Mouse (Mus musculus) adrenal gland, postnatal 25 days (tissue): Measurements from ENCODE around the gene Mitd1. TPM values are rescaled to one million over a fixed set of nuclear protein-coding genes. Genes with fewer than 3 reads are reported as not detected.

Source experiments
- DNase-seq: peaks from one replicate; pipeline ENCODE4 v3.0.0; 2021; ENCODE audit warnings: mixed read lengths
- long read RNA-seq: library from polyadenylated mRNA; stranded (forward); transcript quantifications from one replicate; pipeline ENCODE4 v2.0.0, GENCODE M21; 2021
- total RNA-seq: library from RNA; stranded (reverse); gene quantifications from 2 replicates; pipeline ENCODE4 v1.2.3, GENCODE M21; 2021

Gene Mitd1
- total RNA-seq, result 16.1 and 18.3 TPM in 2 replicates
- long read RNA-seq, transcript Mitd1-201 (7 exons, 1,231 nt), result major isoform, 5 of 12 reads
- long read RNA-seq, partial matches to known transcripts, result 5 of 12 reads
- long read RNA-seq, other reads (novel, unspliced or antisense), result 2 of 12 reads

- peak; percentile 88 for DNase-seq
Measured at GRCm38 (mm10) chr1:37890025-37890652, at the start of gene Mitd1, which contains the start of gene Mrpl30. Gene Mitd1 (minus strand): TSS chr1:37890411. Gene Mrpl30 (plus strand): TSS chr1:37890477.

GRCm38 (mm10) chr1:37931806-37932205, 41.6 kb upstream of the Mitd1 start:
- peak; percentile 56 for DNase-seq

GRCm38 (mm10) chr1:37925971-37926370, 35.8 kb upstream of the Mitd1 start:
- DNase-seq, result no peak

DNA sequence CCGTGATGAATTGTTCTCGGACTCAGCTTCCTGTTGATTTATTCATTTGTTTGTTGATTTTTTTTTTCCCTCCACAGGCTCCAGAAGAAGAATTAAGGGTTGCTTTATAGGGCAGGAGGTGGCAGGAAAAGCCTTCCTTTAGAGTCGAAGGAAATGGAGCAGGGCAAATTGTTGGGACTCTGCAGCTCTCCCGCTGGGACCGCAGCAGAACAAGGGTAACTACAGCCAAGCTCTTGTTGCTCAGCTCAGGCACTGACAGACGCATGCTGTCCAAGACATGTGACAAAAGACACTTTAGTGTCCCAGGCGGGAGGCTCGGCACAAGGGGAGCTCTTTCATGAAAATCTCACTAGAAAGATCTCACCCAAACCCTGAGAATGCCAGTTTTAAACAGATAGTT, 32.3 kb upstream of the Mitd1 start:
- DNase-seq, result no peak

DNA sequence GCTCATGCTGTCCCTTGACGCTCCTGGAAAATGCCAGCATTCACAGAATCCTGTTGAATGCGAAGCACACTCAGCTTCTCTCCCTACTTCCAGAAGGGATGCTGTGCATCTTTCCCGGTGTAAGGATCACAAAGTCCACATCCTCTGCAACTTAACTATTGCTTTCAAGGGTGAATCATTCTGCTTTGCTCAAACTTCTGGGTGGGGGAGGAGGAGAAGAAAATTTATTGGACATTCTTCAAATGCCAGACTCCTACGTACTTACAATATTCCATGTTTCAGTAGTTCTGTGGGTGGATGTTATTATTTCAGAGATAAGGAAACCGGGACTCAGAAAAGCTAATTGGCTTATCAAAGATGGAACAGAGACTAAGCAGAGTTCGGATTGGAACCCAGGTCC, 27.9 kb upstream of the Mitd1 start:
- DNase-seq, result no peak

DNA sequence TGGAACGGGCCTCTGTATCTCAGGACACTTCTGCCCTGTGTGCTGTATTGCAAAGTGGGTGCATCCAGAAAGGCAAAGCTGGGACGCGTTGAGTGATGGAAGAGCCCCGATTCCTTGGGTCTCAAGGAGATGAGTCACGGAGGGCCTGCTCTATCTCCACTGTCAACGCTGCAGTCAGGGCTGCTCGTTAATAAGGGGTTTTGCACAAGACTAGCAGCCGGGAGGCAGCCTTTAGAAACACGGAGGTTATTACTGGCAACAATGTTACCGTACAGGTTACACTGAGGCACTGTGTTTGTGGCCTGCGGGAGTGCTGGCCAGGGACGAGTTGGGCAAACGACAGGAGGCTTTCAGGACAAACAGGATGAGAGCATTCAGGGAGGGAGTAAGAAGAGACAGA, 27.5 kb upstream of the Mitd1 start:
- no peak for DNase-seq

DNA sequence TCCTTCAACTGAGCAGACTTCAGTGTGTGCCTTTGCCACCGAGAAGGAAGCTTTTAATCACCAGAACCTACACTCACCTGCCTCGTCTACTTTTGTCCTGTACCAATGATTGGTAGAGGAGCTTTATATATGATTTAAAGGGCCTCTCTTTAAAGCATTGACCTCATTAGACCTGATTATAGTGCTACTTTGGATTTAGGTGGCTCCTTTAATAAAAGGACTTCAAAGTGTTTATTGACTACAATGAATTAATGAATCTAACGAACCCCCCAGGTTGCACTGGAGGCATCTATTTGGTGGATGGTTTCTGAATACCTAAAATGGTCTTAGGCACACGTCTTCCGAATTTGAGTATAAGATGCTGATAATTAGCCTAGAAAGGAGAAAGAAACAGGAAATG, 26.2 kb upstream of the Mitd1 start, which contains the start of gene Lyg2:
Gene Lyg2, minus strand, starts transcription at position 101 of the 400 bp plus-strand sequence.
- no peak for DNase-seq

DNA sequence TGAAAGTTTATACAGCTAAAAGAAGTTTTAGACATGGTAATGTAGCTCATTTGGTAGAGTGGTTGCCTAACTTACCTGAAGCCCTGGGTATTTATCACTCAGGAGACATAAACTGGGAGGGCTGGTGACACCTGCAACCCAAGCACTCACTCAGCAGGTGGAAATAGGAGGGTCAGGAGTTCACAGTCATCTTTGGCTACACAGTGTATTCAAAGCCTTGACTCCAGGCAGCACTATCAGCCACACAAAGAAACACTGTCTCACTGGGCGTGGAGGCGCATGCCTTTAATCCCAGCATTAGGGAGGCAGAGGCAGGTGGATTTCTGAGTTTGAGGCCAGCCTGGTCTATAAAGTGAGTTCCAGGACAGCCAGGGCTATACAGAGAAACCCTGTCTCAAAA, 22.5 kb upstream of the Mitd1 start:
- DNase-seq, result no peak

GRCm38 (mm10) chr1:37903178-37903577, 13.0 kb upstream of the Mitd1 start:
- DNase-seq, result peak; percentile 8

DNA sequence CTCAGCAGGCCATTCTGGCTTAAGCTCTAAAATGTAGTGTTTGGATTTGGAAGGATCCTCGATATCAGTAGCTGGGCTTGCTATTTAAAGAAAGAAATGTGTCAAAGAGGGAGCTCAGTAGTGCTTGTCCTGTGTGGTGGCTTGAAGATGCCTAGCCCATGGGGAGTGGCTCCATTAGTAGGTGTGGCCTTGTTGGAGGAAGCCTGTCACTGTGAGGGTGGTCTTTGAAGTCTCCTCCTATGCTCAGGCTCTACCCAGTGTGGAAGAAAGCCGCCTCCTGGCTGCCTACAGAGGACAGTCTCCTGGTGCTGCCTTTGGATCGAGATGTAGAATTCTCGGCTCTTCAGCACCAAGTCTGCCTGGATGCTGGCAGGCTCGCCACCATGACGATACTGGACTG, 10.1 kb upstream of the Mitd1 start:
- DNase-seq, result no peak

- DNase-seq, result no peak
Measured at GRCm38 (mm10) chr1:37899816-37900215, 9.6 kb upstream of the Mitd1 start.

DNA sequence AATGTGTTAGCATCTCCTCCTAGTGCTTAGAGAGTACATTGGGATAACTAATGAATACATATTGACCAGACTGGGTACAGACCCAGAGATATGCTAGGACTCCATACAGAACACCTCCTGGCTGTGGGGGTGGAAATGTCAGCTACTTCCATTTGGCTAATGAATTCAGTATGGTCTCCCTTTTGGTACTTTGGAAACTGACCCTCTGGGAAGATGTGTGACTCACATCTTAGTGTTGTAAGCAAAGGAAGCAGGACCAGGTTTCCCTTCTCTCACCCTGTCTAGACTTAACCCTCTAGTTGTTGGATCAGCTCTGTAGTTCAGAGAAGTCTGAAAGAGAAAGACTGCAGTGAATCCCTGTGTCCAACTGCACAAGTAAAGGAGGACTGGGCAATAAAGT, 4.4 kb upstream of the Mitd1 start:
- DNase-seq, result no peak

- no peak for DNase-seq
Measured at GRCm38 (mm10) chr1:37891400-37891799, 1.2 kb upstream of the Mitd1 start.

- DNase-seq, result no peak
Measured at GRCm38 (mm10) chr1:37889206-37889605, 1.0 kb downstream of the Mitd1 start.

GRCm38 (mm10) chr1:37884451-37884850, 5.8 kb downstream of the Mitd1 start:
- DNase-seq, result no peak

GRCm38 (mm10) chr1:37883411-37883810, 6.8 kb downstream of the Mitd1 start:
- DNase-seq, result no peak

DNA sequence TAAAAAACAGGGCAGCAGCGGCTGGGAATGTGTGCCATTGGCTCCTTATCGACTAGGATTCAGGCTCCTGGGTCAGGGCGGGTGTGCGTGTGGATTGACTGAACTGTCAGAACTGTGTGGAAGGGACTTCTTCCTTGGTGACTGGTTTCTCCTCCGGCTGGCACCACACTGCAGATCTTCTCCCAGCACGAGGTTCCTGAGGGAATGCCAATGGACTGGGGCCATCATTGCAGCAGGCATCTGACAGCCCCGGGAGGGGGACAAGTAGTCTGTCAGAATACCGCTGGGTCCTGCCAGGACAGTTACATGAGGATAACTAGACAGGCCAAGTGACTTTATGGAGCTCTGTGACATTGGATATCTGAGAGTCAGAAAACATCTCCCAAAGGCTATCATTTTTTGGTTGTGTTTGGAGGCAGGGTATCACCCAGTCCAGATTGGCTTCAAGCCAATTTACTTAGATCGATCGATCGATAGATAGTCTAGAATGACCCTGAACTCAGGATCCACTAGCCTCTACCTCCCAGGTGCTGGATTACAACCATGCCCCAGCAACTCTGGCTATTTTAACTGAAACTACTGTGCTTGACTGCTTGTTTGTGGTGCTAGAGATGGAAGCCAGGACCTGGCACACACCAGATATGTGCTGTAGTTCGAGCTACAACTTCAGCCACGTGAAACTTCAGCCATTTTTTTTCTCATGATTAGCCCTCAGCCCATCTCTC, 12.3 kb downstream of the Mitd1 start:
- DNase-seq, result peak; percentile 15

- DNase-seq, result no peak
Measured at GRCm38 (mm10) chr1:37873157-37873556, 17.1 kb downstream of the Mitd1 start.

DNA sequence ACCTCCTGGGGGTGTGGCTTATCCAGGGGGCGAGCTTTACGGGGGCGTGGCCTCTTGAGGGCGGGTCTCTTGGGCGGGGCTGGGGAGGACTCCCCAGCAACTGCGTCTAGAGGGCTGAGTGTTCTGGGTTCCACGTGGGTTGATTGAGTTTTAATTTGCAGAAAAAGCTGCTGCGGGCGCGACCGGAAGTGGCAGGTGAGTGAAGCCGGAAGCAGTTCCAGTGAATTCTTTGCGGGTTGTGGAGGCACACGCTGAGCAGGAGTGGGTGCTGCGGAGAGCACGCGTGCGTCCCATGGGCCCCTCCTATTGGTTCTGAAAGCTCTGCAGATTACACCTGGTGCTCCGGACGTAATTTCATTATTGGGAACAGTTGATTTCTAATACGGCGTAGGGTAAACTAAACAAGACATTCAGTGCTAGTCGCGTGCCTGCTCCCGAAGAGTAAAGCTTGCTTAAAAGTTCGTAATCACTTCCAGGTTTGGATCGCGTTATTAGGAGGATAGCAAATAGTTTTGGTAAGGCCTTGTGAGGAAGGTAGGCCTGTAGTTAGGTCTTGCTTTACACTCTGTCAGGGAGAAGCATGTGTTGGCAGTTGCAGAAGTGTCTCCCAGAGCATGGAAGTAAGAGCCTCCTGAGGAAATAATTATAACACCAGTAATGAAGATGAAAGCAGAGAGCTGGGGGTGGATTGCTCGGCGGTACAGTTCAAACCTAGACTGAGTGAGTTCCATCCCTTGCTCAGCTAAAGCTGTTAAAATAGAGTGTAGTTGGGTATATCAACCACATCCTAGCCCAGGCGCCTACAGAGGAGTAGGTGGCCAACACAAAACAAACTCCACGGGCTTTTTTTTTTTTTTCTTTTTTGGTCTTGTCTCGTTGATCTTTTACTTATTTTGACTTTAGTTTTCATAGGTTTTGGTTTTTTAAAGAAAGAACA, 17.8 kb downstream of the Mitd1 start:
- peak; percentile 86 for DNase-seq

- peak; percentile 24 for DNase-seq
Measured at GRCm38 (mm10) chr1:37871704-37872103, 18.5 kb downstream of the Mitd1 start, which contains the start of gene Lipt1. Gene Lipt1 (plus strand): TSS chr1:37871738.

- no peak for DNase-seq
Measured at GRCm38 (mm10) chr1:37869362-37869761, 20.8 kb downstream of the Mitd1 start.

DNA sequence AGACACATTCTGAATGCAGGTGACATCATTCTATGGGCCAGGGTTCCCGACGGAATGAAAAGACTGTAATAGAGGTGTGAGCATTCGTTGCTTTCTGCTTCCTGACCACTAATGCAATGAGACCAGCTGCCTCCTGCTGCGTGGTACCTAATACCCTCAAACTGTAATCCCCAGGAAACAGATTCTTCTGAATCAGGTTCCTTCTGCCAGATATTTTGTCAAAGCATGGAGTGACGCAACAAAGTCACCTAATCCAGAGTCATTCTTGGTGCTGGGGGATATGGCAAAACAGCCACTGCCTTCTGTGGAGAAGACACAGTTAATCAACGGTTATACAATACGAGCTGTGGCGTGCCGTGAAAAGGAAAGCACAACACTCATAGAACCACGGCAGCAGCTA, 21.6 kb downstream of the Mitd1 start:
- DNase-seq, result no peak
